Mouse (Mus musculus): ENCODE data around the gene Hdac5. TPM values are rescaled to one million over a fixed set of nuclear protein-coding genes. Genes with fewer than 3 reads are reported as not detected.

The Hdac5 gene
- 191 and 237 TPM in 2 replicates for polyA plus RNA-seq (2012; rRNA removed)

- Histone ChIP-seq H3K4me3 (ENCODE audit: insufficient read depth, low read length) (peak within 1 kb of the TSS; percentile 68), H3K27ac (ENCODE audit: insufficient read depth, low read length) (peak within 1 kb of the TSS; percentile 86), H3K4me1 (ENCODE audit: control insufficient read depth, insufficient read depth, low read length) (peaks cover 14% of the 10 kb centered on the region)
- TF ChIP-seq POLR2A (IDR thresholded peaks at IDR 0.05; ENCODE audit: extremely low read depth, insufficient read depth, low read length) (peak; percentile 59; the same call in 1 of the 2 replicates), CTCF (IDR thresholded peaks at IDR 0.05; ENCODE audit: extremely low read depth, insufficient read depth, low read length) (no peak)
These were observed at the start of gene Hdac5 for GRCm38 (mm10) chr11:102230006-102230741. Gene Hdac5, minus strand, starts transcription at chr11:102230166.

DNA sequence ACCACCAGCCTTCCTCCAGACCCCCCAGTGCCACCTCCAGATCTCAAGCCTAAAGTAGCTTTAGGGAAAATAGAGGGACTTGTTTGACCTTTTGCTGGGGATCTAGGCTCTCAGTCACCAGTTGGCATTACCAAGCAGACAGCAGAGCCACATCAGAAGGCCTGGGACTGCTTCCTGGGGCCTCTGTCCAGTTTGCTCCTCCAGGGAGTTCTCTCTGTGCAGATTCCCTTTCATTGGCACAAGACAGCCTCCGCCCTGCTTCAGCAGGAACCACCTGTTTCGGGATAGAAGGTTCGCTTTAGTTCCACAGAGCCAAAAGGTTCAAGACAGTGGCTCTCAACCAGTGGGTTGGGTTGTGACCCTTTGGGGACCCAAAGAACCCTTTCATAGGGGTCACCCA lies 49.6 kb upstream of the Hdac5 start:
- TF ChIP-seq CTCF (IDR thresholded peaks at IDR 0.05; ENCODE audit: extremely low read depth, insufficient read depth, low read length), result no peak
- no peak for TF ChIP-seq POLR2A (IDR thresholded peaks at IDR 0.05; ENCODE audit: extremely low read depth, insufficient read depth, low read length)

DNA sequence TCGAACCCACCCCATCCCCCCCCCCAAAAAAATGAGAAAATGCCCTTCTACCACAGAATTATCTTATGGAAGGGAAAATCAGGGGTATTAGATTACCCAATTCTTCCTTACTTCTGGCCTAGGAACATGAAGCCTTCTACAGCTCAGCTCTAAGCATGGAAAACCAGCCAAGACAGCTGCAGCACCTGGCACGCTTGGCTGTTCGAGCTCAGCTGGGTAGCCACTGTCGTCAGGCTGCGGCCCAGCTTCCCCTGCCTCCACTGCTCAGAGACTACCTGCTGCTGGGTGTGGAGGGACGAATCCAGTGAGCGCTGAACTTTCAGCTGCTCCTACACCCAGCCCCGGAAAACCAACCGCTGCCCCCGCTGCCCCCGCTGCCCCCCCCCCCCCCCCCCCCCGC lies 47.8 kb upstream of the Hdac5 start:
- H3K4me1 ChIP-seq (ENCODE audit: control insufficient read depth, insufficient read depth, low read length), result peaks cover 3% of the 10 kb centered on the region; the same call in 1 of the 2 replicates
- no peak overlapping the region for H3K27ac ChIP-seq (ENCODE audit: insufficient read depth, low read length)
- TF ChIP-seq POLR2A (IDR thresholded peaks at IDR 0.05; ENCODE audit: extremely low read depth, insufficient read depth, low read length) (no peak), CTCF (IDR thresholded peaks at IDR 0.05; ENCODE audit: extremely low read depth, insufficient read depth, low read length) (no peak)
- H3K4me3 ChIP-seq (ENCODE audit: insufficient read depth, low read length), result no peak overlapping the region

More for the DNA sequence above, 49.6 kb upstream of the Hdac5 start:
- peaks cover 3% of the 10 kb centered on the region; the same call in 1 of the 2 replicates for H3K4me1 ChIP-seq (ENCODE audit: control insufficient read depth, insufficient read depth, low read length)
- no peak overlapping the region for H3K4me3 ChIP-seq (ENCODE audit: insufficient read depth, low read length)
- H3K27ac ChIP-seq (ENCODE audit: insufficient read depth, low read length), result no peak overlapping the region

DNA sequence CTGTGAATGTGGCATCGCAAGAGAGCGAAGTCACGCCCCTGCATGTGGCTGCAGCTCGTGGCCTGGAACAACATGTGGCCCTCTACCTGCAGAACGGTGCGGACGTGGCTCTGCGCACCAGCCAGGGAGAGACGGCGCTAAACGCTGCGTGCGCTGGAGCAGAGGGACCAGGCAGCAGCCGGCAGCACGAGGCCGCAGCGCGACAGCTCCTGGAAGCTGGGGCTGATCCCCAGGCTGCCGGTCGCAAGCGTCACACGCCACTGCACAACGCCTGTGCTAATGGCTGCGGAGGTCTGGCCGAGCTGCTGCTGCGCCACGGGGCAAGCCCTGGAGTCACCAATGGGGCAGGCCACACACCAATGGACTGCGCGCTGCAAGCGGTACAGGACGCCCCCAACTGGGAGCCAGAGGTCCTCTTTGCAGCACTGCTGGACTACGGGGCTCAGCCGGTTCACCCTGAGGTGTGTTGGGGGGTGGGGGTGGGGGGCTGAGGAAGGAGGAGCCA lies 46.5 kb upstream of the Hdac5 start:
- peaks cover 3% of the 10 kb centered on the region; the same call in 1 of the 2 replicates for H3K4me1 ChIP-seq (ENCODE audit: control insufficient read depth, insufficient read depth, low read length)
- no peak overlapping the region for H3K27ac ChIP-seq (ENCODE audit: insufficient read depth, low read length)
- TF ChIP-seq CTCF (IDR thresholded peaks at IDR 0.05; ENCODE audit: extremely low read depth, insufficient read depth, low read length), result no peak
- no peak for TF ChIP-seq POLR2A (IDR thresholded peaks at IDR 0.05; ENCODE audit: extremely low read depth, insufficient read depth, low read length)
- H3K4me3 ChIP-seq (ENCODE audit: insufficient read depth, low read length), result peak overlapping the region; percentile 33

GRCm38 (mm10) chr11:102268520-102269244 lies 38.7 kb upstream of the Hdac5 start, which contains the start of gene Asb16:
Gene Asb16, plus strand, starts transcription at chr11:102268743.
- no peak within 1 kb of the TSS for H3K4me3 ChIP-seq (ENCODE audit: insufficient read depth, low read length)
- no peak within 1 kb of the TSS for H3K27ac ChIP-seq (ENCODE audit: insufficient read depth, low read length)
- TF ChIP-seq POLR2A (IDR thresholded peaks at IDR 0.05; ENCODE audit: extremely low read depth, insufficient read depth, low read length), result no peak
- no peak for TF ChIP-seq CTCF (IDR thresholded peaks at IDR 0.05; ENCODE audit: extremely low read depth, insufficient read depth, low read length)
- H3K4me1 ChIP-seq (ENCODE audit: control insufficient read depth, insufficient read depth, low read length), result no peaks in the 10 kb centered on the region

- Histone ChIP-seq H3K4me1 (ENCODE audit: control insufficient read depth, insufficient read depth, low read length) (no peaks in the 10 kb centered on the region), H3K4me3 (ENCODE audit: insufficient read depth, low read length) (no peak overlapping the region), H3K27ac (ENCODE audit: insufficient read depth, low read length) (no peak overlapping the region)
- TF ChIP-seq POLR2A (IDR thresholded peaks at IDR 0.05; ENCODE audit: extremely low read depth, insufficient read depth, low read length), result no peak
- peak; percentile 74 for TF ChIP-seq CTCF (IDR thresholded peaks at IDR 0.05; ENCODE audit: extremely low read depth, insufficient read depth, low read length)
These were observed 37.5 kb upstream of the Hdac5 start for GRCm38 (mm10) chr11:102267480-102267879.

DNA sequence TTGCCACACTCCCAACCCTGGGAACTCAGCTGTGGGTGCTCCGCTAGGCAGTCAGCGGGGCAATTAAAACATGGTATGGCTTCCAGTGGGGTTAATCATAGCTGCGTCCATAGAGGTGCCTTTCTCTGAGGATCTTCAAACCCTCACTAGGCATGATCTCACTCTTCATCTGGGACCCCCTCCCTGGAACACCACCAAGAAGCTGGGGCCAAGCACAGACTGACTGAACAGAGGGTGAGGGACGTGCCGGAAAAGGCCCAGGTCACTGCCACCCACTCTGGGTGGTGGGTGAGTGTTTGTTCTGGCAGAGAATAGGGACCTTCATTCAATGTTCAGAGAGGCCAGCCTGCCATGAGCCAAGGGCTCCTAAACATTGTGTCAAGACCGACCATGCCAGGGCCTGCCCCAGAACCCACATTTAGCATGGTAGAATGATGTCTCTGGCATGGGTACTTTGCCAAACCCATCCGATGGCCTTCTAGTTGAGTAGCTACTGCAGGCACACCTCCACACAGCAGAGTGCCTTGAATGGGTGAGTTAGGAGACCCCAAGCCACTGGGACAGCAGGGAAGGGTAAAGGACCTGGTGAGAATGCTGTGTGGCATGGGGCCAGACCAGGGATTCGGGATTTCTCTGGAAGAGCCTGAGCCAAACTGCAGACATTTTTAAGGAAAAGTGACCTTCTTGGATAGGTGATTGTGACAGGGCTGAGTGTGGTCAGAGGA lies 36.8 kb upstream of the Hdac5 start:
- Histone ChIP-seq H3K4me1 (ENCODE audit: control insufficient read depth, insufficient read depth, low read length) (no peaks in the 10 kb centered on the region), H3K27ac (ENCODE audit: insufficient read depth, low read length) (no peak overlapping the region), H3K4me3 (ENCODE audit: insufficient read depth, low read length) (no peak overlapping the region)
- TF ChIP-seq POLR2A (IDR thresholded peaks at IDR 0.05; ENCODE audit: extremely low read depth, insufficient read depth, low read length), result no peak
- TF ChIP-seq CTCF (IDR thresholded peaks at IDR 0.05; ENCODE audit: extremely low read depth, insufficient read depth, low read length), result no peak

DNA sequence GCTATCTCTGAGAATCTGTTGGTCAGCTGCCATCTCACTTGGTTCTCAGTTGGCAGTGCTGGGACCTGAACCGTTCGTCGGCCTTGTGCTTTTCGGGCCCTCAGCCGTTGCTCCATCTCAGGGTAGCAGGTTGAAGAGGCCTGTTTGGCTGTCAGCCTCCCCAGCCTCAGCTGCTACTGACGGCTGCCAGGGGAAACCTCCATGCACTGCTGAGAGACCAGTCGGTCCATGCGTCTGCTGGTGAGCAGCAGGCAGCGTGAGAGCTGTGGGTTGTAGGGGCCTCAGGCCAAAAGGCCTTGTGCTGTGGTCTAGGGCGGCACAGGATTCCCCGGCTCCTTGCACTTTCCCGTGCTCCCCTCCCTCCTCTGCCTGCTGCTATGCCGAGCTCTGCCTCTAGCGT lies 35.9 kb upstream of the Hdac5 start:
- no peak overlapping the region for H3K27ac ChIP-seq (ENCODE audit: insufficient read depth, low read length)
- no peak for TF ChIP-seq CTCF (IDR thresholded peaks at IDR 0.05; ENCODE audit: extremely low read depth, insufficient read depth, low read length)
- TF ChIP-seq POLR2A (IDR thresholded peaks at IDR 0.05; ENCODE audit: extremely low read depth, insufficient read depth, low read length), result no peak

GRCm38 (mm10) chr11:102263211-102263610 lies 33.2 kb upstream of the Hdac5 start:
- Histone ChIP-seq H3K27ac (ENCODE audit: insufficient read depth, low read length) (no peak overlapping the region), H3K4me1 (ENCODE audit: control insufficient read depth, insufficient read depth, low read length) (no peaks in the 10 kb centered on the region), H3K4me3 (ENCODE audit: insufficient read depth, low read length) (no peak overlapping the region)
- TF ChIP-seq POLR2A (IDR thresholded peaks at IDR 0.05; ENCODE audit: extremely low read depth, insufficient read depth, low read length) (no peak), CTCF (IDR thresholded peaks at IDR 0.05; ENCODE audit: extremely low read depth, insufficient read depth, low read length) (no peak)

More for the DNA sequence above, 35.9 kb upstream of the Hdac5 start:
- Histone ChIP-seq H3K4me3 (ENCODE audit: insufficient read depth, low read length) (no peak overlapping the region), H3K4me1 (ENCODE audit: control insufficient read depth, insufficient read depth, low read length) (no peaks in the 10 kb centered on the region)
